Mouse (Mus musculus) layer of hippocampus, postnatal 14 days (tissue): ENCODE data around the gene Plcb1. TPM values are rescaled to one million over a fixed set of nuclear protein-coding genes. Genes with fewer than 3 reads are reported as not detected.
A peak's percentile ranks its signal among the peaks of the same experiment; 100 is the strongest.

Experiments used
- DNase-seq, 2 experiments: peaks; one replicate each; pipeline ENCODE4 v3.0.0; 2021 to 2022; ENCODE audit warnings: low spot score in 2 of 2, mixed read lengths in 1 of 2
- total RNA-seq, 2 experiments: library from RNA; stranded (reverse); gene quantifications; 2 replicates each; pipeline ENCODE4 v1.2.3; 2021

Gene Plcb1
- total RNA-seq, 2 experiments from 2014 or later, result 123 to 129 TPM

DNA sequence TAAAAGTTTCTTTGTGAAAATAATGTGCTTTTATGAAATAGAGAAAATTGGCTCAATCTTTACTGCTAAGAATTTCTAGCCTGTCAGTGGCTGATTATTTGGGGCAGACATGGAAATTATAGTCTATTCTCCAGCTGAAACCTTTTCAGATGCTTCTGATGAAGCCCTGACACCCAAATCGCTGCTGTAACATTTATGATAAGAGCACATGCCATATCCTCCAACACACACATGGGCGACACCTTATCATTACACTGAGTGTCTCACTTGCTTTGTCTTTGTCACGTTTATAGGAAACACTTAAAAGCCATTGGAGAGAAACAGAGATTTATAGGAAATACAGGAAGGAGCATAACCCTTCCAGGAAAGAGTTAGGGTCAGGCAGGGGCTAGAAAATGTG, 379.6 kb downstream of the Plcb1 start:
- no peak for DNase-seq

DNA sequence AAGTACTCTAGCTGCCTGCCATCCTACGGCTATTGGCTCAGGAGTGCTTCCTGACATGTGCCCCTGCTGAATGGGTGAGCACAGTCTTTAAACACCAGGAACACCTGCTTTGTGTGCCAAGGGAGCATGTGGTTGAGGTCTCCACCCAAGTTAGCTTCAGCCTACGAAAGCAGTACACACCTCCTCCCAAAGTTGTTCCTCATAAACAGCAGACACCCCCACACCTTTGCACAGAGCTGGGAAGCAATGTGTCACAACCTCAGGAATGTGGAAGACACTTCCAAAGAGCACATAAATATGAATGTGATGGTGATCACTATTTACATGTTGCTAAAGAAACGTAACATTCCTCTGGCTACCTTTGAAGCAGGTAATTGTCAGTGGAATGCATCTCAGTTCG, 389.7 kb downstream of the Plcb1 start:
- DNase-seq, result no peak

DNA sequence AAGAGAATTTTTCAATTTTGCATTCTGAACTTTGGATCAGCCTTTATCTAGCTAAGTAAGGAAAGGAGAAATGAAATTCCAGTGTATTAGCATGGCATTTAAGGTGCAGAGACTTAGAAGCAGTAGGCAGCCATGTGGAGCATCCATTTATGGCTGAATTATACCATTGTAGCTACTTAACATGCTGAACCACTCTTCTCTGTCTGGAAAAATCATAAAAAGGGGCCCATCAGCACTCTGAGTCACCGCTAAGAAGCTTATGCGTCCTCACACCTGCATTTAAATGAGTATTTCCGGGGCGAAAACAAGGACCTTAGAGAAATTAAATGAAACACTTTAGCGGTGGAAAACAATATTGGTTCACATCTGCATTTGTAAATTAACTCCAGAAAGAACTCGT, 401.8 kb downstream of the Plcb1 start:
- no peak for DNase-seq

DNA sequence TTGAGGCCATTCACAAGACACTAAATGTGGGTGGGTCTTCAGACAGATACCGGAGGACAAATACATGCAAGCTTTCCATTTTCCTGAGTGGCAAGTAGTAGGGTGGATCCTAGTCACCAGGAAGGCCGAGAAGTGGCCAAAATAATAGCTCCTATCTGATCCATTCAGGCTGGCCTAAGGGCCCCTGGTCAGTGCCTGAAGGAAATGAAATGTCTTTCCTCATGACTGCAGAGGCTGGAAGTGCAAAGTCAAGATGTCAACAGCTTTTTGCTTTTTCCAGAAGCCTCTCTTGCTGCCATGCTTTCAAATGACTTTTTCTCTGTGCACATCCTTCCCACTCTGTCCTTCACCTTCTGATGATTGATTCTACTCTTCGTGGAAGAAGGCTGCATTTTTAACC, 415.0 kb downstream of the Plcb1 start:
- no peak for DNase-seq

DNA sequence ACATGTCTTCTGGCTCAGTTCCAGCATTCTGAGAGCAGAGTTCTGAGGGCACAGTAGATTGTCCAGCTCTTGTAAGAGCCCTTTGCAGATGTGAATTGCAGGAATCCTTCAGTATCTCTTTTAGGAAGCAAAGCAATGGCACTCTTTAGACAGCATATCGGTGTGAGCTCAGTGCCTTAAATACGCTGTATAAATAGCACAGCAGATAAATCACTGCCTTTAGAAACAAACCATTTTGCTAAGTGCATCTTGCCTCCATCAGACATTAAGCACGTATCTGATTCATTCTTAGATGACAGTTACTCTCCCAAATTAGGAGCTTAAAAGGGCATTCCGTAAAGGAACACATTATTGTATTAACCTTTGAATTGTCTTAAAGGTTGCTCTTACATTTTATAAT, 416.5 kb downstream of the Plcb1 start:
- DNase-seq, result no peak

DNA sequence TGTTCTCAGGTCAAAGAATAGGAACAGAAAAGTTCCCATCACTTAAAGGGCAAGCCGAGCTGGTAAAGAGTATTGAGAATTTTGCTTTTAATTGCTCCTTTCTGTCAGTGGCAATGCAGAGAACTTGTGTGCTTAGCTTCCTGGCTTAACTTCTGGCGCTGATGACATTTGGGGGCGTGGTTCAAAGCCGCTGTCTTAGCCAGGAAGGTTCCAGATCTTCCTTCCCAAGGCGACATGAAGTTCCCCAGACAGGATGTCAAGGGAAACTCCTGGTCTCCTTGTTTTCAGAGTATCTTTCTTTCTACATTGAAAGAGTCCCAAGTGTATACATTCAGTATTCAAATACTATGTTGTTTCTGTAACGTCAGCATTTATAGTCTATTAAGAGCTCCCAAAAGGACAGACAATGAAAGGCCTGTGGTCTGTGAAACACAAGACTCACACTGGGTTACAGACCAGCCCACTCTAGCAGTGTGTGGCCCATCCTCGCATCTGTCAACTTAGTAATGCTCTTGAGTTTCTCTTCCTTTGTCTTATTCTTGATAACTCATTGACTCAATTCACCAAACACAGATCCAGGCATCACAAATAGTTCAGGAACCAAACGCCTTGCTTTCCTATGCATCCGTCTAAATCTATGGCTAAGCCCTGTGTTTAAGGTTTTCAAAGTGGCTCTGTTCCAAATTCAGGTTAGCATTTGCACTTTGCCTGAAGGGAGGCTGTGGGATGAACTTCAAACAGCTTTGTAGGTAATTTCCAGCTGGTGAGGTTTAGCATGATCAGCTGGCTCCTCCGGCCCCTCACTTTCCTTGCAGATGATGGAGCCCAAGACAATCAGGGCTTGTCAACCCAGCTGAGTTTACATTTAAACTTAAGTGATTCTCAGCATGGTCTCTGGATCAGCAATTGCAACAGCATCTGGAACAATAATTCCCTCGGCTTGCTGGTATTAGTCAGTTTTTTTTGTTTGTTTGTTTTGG, 418.6 kb downstream of the Plcb1 start:
- DNase-seq, result no peak

DNA sequence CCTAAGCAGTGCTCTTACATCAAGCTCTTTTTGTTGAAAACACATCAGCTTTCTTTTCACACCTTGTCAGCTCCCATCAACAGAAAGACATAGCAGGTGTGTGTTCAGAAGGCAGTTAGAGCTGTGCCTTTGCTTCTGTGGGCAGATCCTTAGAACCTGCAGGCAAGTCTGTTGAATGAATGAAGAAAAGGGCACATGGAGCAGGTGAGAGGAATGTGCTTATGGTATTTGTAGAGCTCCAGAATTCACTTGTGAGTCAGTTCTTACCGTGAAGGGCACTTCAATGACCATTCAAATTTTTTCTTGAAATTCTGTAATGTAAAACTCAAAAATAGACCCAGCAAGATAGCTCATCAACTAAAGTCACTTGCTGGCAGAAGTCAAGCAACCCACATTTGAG, 423.0 kb downstream of the Plcb1 start:
- DNase-seq, result no peak

DNA sequence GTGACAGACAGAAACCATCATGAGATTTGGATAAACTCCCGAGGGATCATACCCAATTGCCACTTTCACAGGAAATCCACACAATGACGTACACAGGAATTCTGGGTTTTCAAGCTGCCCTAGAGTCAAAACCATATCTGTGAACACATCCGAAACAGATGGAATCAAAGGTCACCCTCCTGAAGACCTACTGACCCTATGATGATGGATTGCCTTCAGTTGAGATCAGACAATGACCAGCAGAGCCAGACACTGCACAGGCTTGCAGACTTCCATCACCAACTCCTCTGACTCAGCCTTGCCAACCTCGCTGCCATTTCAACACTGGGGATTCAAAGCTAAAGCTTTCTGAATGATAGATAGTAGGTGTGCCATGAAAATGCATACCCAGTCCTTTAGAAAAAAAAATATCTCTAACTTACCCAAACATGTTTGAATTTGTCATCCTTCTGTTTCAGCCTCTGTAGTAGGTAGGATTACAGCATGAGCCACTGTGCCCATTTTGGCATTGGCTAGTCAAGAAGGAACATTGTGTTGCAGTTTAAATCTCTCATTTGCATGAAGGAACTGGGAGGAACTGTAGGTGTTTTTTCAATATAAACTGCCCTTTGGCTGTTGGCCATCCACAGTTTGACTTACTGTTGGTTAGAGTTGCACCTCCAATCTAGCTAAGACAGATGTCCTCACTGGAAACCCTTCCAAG, 429.0 kb downstream of the Plcb1 start:
- peak in 1 of 2 experiments; percentile 10 for DNase-seq

DNA sequence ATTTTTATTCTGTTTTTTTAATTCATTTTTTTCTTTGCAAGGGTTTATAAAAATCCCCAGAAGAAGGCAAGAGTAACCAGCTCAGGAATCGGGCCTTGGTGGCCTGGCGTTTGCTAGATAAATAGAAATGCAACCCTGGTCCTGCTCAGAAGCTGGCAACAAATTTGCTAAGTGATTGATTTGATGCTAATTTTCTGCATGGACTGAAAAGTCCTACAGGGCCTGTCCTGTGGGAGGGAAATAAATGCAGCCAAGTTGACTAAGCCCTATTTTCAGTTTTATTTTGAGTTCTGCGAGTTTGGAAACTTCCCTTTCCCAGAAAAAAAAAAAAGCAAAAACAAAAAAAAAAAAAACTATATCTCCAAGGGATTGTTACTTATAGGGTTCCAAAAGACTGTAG, 433.5 kb downstream of the Plcb1 start:
- DNase-seq, result peak in 1 of 2 experiments; percentile 16

DNA sequence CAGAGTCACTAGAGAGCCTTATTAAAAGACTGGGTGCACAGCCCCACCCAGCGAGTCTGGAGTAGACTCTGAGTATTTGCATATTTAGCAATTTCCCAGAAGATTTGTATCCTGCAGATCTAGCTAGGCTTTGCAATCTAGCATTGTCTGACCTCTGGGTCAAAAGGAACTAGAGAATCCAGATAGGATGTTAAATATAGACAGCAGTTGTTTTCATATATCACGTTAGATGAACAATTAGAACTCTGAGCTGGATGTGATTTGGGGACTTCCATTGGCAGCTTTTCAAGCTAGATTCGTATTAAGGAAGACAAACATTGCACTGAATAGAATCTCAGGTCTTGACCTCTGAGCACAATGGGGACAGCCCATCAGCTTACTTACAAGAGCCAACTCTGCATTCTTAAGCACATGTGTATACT, 439.7 kb downstream of the Plcb1 start:
- DNase-seq, result no peak

DNA sequence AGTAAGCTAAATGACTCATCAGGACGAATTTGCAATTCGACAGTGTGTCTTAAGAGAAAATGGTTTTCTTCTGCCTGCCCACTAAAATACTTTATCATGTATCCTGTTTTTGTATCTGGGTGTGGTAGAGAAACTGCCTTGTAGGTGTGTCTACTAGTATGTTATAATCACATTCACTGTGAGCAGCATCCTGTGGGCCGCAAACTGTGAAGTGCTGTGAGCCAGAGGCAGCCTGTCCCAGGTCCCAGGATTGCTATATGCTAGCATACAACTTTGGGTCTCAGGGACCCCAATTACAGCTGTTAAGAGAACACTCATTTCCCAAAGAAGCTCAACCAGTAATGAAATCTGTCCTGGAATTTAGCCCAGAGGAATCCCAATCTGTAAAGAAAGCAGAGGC, 444.4 kb downstream of the Plcb1 start:
- DNase-seq, result no peak

DNA sequence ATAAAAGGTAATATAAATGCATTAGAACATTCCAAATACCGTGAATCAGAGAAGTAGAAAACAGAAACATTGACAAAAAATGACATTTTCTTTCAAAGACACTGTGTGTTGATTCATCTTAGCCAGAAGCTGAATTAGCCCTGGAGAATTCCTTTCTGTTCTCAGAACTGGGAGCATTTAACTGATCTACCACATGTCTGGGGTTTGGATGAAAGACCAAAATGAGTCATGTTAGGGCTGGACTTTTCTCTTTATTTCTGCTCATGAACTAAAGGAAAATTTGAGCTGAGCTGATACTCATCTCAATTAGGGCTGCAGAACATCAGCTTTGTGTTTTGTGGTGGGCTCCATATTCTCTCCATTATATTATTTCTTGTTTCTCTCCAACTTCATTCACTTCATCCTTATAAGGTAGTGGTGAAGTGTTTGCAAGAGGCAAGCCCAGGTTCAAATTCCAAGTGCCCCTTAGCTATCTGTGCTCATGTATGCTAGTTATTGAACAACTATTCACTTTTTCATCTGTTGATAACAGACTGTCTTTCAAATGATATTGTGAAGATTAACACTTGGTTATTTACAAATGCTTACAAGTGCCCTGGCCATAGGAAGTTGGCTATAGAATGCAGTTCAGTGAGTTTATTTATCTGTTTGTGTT, 456.9 kb downstream of the Plcb1 start:
- no peak for DNase-seq

DNA sequence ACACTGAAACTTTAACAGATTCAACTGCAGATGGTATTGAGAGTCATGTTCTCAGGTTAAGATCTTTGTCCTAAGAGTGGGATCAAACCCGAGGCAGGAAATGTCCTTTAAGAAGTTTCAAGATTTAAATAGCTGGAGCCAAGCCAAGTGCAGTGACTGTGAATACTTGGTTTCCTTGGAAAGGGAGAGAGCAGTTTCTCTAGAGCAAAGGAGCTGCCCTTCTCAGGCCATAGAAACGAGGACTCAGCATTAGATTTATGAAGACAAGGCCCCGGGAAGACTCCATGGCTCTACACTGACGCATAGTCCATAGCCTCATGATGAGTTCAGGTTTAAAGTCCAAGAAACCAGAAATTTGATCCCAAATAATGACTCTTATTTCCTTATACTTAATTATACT, 457.9 kb downstream of the Plcb1 start:
- DNase-seq, result no peak

DNA sequence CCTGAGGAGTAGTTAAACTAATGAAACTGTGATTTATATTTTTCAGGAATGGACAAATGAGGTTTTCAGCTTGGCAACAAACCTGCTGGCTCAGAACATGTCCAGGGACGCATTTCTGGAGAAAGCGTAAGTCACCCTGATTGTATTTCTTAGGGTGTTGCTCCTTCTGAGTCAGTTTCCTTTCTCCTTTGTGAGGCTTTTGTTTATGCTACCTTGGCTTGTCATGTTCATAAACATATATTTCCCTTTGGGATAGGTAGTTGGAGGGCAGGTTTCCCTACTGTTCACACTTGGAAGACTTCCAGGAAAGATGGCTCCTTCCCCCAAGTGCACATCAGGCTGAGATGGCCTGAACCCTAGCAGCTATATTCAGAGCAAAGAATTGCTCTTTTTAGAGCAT, 464.1 kb downstream of the Plcb1 start:
- no peak for DNase-seq

DNA sequence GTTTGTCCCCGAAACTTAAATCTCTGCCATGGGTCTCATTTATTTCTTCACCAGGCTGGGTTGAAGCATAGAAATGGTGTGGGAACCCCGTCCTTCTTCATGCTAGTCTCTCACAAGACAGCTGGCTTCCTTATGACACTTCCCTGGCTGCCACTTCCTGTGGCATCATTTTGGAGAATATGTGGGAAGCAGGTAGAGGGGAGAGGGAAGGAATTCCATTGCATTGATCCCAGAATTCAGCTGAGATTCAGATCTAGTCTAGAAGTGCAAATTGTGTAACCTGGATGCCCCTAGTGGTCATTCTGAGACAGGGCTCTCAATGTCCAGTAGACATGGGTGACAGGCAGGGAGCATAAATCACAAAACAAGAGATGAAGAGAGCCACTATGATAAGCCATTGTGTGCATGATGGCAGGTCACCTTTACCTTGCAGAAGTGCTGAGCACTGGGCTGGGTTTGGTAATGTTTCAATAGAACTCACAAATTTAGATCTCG, 466.0 kb downstream of the Plcb1 start:
- no peak for DNase-seq

DNA sequence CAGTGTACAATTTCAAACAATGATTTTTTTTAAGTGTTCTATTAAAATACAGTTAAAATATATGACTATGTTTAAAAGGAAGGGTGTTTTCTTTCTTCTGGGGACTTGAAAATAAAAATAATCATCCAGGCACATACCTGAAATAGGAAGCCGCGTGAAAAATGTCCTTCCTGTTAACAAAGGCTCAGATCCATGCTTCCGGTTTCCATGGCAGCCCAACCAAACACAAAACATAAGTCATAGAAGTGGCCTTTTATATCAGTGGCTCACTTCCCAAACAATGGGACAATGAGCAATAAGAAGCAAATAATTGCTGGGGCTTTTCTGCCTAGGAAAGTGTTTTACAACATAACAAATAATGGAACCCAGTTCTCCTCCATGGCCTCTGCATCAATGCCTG, 473.3 kb downstream of the Plcb1 start:
- no peak for DNase-seq

DNA sequence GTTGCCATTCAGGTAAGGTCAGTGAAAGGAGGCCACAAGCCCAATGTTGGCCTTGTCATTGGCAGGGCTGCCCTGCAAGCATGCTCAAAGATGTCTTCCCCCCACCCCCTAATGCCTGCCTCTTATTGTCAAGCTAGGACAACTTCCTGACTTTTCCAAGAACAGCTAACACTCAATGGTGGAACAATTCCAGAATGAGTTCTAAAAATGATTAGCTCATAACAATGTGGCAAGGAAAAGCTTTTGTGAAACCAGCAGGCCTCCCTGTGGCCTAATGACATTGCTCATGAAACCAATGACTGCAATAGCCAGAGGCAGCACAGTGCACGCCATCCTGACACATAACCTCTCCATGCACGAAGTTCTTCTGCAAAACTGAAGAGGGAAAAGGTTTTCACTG, 478.1 kb downstream of the Plcb1 start:
- DNase-seq, result no peak

DNA sequence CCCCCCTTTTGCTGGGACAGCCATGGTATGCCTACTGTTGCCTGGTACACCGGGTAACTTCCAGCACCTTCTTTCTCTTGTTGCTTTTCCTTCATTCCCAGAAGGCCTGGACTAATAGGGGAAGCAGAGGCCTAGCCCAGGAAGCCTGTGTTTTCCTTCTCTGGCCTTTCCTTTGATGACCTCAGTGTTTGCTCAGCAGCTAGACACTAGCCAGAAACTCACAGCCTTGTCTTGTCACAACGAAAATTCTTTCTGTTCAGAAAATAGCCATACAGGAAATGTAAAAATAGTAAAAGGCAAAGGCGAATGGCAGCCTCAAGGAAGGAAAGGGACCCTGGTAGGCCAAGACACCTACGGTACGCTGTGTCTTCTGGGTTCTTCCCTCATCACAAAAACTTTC, 489.1 kb downstream of the Plcb1 start:
- no peak for DNase-seq

DNA sequence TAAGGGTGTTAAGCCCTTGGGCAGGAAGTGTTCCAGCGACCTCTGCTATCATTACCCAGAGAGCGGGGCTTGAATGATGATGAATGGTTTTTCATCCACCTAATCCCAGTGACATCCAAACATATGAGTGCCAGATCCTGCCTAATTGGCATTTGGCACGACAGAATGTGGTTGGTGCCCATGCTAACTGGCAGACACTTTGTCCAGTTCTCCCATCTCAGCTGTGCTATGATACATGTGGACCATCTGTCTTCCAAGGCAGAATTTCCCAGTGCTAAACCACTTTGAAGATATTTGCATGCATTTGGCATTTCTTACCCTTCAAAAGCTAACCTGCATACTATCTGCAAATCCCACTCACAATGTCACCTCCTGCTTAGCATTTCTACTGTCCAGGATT, 492.6 kb downstream of the Plcb1 start:
- DNase-seq, result peak; percentile 61 to 88

DNA sequence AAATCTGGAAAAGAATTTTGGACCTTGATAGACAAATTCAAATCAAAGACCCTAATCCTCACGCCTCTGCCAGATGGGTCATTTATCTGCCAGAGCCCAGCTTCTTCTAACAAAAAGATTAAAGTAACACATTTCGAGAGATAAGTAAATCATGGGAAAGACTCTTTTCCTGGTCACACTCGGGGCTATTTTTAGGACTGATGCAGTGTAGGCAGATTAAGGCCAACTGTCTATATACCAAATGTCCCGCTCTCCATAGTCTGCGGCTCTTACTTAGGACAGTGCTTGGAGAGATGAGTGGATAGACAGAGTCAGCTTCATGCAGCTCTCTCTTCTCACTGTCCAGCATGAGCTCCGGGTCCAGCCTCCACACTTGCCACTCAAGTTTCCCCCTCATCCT, 493.2 kb downstream of the Plcb1 start:
- DNase-seq, result no peak

DNA sequence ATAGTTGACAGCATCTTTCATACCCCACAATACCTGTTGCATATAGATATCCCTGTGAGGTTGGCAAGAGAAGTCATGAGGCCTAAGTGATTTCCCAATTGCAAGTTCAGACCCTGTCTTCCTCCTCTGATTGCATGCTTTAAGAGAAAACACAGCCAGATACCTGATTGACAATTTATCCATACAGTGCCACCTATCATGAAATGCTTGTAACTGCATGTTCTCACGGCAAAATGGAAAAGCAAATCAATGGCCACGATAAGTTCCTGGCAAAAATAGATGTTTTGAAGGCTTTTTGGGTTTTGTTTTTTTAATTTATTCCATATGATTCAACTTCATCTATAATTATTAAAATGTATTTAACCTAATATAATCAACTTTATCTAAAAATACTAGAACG, 497.9 kb downstream of the Plcb1 start:
- DNase-seq, result no peak
